Mouse (Mus musculus) stomach, embryonic 15.5 days (tissue): ENCODE measurements around the gene Gpr146. TPM values are rescaled to one million over a fixed set of nuclear protein-coding genes. Genes with fewer than 3 reads are reported as not detected.
"Not testable (repeated sequence)": the region's sequence is repeated elsewhere in the genome, so short reads cannot be mapped to it uniquely, and the experiment has no call there.

Source experiments
- ATAC-seq: fragments of 200-750 bp; cut with Nextera tagmentation; 2 replicates; pipeline ENCODE4 v1.8.0; 2017; ENCODE audit warnings: low read depth, moderate number of reproducible peaks, moderate TSS enrichment; ENCODE audit not compliant: insufficient read depth, low FRiP score
- H3K27ac ChIP-seq: fragments of 300-500 bp; sonication (generic); 2 replicates; pipeline ENCODE4 v1.5.1; 2015; ENCODE audit warnings: mild to moderate bottlenecking, inconsistent platforms
- H3K27me3 ChIP-seq: fragments of 300-500 bp; sonication (generic); replicated peaks from 2 replicates; pipeline ENCODE4 v1.6.1; 2015; ENCODE audit warnings: inconsistent platforms
- H3K36me3 ChIP-seq: fragments of 300-500 bp; sonication (generic); 2 replicates; pipeline ENCODE4 v1.6.1; 2015; ENCODE audit warnings: inconsistent platforms
- H3K4me1 ChIP-seq: fragments of 300-500 bp; sonication (generic); 2 replicates; pipeline ENCODE4 v1.6.1; 2015; ENCODE audit warnings: inconsistent platforms
- H3K4me2 ChIP-seq: fragments of 300-500 bp; sonication (generic); 2 replicates; pipeline ENCODE4 v1.6.1; 2015; ENCODE audit warnings: mild to moderate bottlenecking, inconsistent platforms
- H3K4me3 ChIP-seq: fragments of 300-500 bp; sonication (generic); replicated peaks from 2 replicates; pipeline ENCODE4 v1.5.1; 2015; ENCODE audit warnings: inconsistent platforms
- H3K9ac ChIP-seq: fragments of 300-500 bp; sonication (generic); 2 replicates; pipeline ENCODE4 v1.6.1; 2015; ENCODE audit warnings: inconsistent platforms
- H3K9me3 ChIP-seq: fragments of 300-500 bp; sonication (generic); 2 replicates; pipeline ENCODE4 v1.6.1; 2016; ENCODE audit warnings: inconsistent platforms
- WGBS: fragments of 180-500 bp; shearing (Covaris S2); methylation state at CpG from one replicate; pipeline ENCODE4 v1.1.7; 2015; 5-methylcytosine and 5-hydroxymethylcytosine counted together
- polyA plus RNA-seq: library from polyadenylated mRNA; unstranded; fragments of >200 nt; fragmentation: Nextera tagmentation; extraction: Ambion mirVana; gene quantifications from 2 replicates; pipeline ENCODE4 v1.2.1, GENCODE M21; 2015

Gene Gpr146
- polyA plus RNA-seq, 1 experiment from 2014 or later: 3.3 TPM

DNA sequence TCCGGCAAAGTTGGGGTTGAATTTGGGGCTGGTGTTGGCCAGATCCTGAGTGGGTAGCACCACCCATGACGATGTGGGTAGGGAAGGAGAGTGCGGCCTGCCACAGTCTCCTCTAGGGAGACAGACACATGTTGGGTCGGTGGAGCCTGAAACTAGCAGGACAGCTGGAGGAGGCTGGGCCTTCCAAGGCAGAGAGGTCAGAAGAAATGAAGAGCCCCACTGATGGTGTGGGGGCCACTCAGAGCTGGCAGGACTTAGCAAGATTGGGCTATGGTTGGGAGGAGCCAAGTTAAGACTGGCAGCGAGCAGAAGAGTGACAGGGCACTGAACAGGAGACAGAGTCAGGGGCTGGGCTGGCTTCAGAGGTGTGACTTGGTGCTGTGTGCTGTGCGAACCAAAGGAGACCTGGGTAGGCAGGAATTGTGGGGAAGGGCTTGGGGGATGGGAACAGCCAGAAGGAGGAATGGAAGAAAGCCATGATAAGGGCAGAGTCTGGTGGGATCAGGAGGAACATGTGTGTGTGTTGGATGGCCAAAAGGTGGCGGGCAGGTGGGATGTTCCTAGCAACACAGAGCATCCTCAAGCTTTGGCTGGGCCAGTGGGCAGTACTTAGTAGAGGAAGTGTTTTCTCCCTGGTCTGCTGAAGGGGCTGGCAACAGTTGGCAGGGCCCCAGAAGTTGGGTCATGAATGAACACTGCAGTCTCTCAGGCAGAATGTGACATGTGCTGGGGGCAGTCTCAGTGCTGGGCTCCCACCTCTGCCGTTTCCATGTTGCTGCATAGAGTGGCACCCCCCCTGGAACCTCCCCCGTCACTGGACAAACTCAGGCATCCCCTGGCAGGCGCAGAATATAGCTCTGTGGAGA lies 10.1 kb downstream of the Gpr146 start:
- 78% methylated on average over 10 of the region's 10 CpGs for WGBS
- H3K4me1 ChIP-seq: peaks cover 26% of the 10 kb centered on the region
- H3K9me3 ChIP-seq: no peaks in the 10 kb centered on the region
- no peaks in the 10 kb centered on the region for H3K27me3 ChIP-seq
- ATAC-seq: no peak
- peak overlapping the region; percentile 69 for H3K27ac ChIP-seq
- H3K4me3 ChIP-seq: no peak overlapping the region
- H3K4me2 ChIP-seq: no peak overlapping the region
- no peaks in the 10 kb centered on the region for H3K36me3 ChIP-seq
- H3K9ac ChIP-seq: no peak overlapping the region

DNA sequence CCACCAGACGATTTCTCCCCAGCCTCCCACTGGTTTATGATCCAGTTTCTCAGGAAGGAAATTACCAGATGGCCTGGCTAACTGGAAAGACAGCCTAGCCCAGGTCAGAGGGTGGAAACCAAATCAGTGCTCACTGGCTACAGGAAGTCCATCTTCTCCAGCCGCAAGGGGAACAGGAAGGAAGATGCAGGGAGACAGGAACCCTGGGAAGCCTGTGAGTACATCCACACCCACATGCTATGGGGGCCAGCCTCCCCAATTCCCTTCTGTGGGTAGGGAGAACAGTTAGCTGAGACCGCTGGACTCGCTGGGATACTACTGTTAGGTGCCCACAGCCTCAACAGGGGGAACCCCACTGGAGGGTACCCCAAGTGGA lies 10.7 kb downstream of the Gpr146 start:
- Histone ChIP-seq H3K9ac (no peak overlapping the region), H3K36me3 (no peaks in the 10 kb centered on the region), H3K27ac (peak overlapping the region; percentile 69), H3K4me1 (peaks cover 26% of the 10 kb centered on the region), H3K4me3 (no peak overlapping the region), H3K9me3 (no peaks in the 10 kb centered on the region), H3K4me2 (0 out of 2 replicates have a peak overlapping the region, but pooled peaks have one; percentile 11), H3K27me3 (no peaks in the 10 kb centered on the region)
- no peak for ATAC-seq
- 53% methylated on average over 4 of the region's 4 CpGs for WGBS

DNA sequence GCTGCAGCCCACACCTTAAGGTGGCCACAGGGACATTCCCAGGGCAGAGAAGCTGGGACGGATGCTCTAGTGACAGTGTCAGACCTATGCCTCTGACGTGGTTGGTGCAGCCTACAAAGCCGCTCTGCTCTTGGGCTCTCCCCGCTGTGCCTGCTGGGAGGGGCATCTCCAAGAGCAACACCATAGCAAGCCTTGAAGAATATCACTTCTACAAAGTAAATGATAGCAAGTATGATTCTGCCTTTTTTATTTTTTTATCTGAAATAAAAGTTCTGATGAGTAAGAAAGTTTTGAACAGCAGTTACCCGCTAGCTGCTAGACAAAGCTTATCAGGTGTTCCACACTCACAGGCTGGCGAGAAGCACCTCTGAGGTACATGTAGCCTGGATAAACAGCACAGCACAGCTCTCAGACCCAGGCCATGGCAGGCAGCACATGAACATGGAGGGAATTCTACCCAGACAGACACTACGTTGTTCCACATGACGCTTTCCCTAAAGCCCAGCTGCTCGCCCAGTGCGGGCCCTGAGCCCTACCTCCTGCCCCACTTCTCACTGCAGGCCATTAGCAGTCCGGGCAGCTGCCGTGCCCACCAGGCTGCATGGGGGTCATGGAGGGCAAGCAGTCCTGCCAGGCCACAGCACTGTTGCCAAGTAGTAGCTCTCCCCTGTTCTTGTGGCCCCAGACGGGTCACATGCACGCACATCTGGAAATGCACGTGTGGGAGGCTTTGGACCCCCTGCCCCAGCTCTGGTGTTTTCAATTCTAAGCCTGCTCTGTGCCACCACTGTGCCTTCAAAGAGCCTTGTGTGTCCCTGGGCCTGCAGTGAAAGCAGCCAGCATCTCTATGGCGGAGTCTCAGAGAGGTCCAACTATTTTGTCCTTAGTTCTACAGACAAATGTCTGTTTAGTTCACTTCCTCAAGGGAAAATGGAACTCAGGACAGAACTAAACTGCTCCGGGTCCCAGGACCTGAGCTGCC lies 11.5 kb downstream of the Gpr146 start:
- no peak overlapping the region for H3K9ac ChIP-seq
- H3K4me3 ChIP-seq: no peak overlapping the region
- H3K36me3 ChIP-seq: no peaks in the 10 kb centered on the region
- WGBS: 61% methylated on average over 17 of the region's 17 CpGs
- peak overlapping the region; percentile 6; the same call in 1 of the 2 replicates for H3K4me2 ChIP-seq
- H3K27me3 ChIP-seq: no peaks in the 10 kb centered on the region
- peak overlapping the region; percentile 69 for H3K27ac ChIP-seq
- ATAC-seq: peak; percentile 48; the same call in 1 of the 2 replicates
- no peaks in the 10 kb centered on the region for H3K9me3 ChIP-seq
- peaks cover 26% of the 10 kb centered on the region for H3K4me1 ChIP-seq

- Histone ChIP-seq H3K4me1 (peaks cover 23% of the 10 kb centered on the region), H3K4me2 (no peak overlapping the region), H3K4me3 (0 out of 2 replicates have a peak overlapping the region, but pooled peaks have one; percentile 6), H3K9ac (no peak overlapping the region), H3K36me3 (no peaks in the 10 kb centered on the region), H3K9me3 (no peaks in the 10 kb centered on the region), H3K27me3 (no peaks in the 10 kb centered on the region), H3K27ac (peak overlapping the region; percentile 69)
- ATAC-seq: peak; percentile 84
- WGBS: 0% methylated on average over 6 of the region's 6 CpGs
Measured at GRCm38 (mm10) chr5:139389676-139390061, 12.2 kb downstream of the Gpr146 start.

DNA sequence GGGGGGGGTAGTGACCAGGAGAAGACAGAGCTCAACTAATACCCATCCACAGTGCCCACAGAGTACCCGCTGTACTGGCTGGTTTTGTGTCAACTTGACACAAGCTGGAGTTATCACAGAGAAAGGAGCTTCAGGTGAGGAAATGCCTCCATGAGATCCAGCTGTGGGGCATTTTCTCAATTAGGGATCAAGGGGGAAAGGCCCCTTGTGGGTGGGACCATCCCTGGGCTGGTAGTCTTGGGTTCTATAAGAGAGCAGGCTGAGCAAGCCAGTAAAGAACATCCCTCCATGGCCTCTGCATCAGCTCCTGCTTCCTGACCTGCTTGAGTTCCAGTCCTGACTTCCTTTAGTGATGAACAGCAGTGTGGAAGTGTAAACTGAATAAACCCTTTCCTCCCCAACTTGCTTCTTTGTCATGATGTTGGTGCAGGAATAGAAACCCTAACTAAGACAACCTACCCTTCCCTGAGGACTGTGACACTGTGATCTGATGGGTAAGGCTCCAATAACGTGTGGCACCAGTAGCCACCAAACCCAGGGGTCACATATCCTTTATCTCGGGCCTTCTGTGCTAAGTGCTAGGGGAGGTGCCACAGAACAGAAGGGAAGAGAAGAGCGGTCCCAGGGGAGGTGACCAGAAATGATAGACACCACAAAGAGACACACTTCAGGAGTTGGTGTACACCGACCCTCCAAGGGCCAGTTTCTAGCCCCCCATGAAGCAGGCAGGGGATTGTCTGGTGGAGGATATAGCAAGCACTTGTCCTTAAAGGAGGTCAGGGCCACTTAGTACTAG lies 13.0 kb downstream of the Gpr146 start:
- ATAC-seq, H3K27ac ChIP-seq, H3K4me3 ChIP-seq, H3K27me3 ChIP-seq, H3K4me2 ChIP-seq, H3K36me3 ChIP-seq, H3K9me3 ChIP-seq, H3K9ac ChIP-seq: not testable (repeated sequence)
- 74% methylated on average over 5 of the region's 5 CpGs for WGBS
- peaks cover 22% of the 10 kb centered on the region for H3K4me1 ChIP-seq

GRCm38 (mm10) chr5:139391309-139391990 lies 14.0 kb downstream of the Gpr146 start:
- no peak overlapping the region for H3K4me3 ChIP-seq
- H3K4me2 ChIP-seq: no peak overlapping the region
- peaks cover 22% of the 10 kb centered on the region for H3K4me1 ChIP-seq
- H3K27ac ChIP-seq: no peak overlapping the region
- H3K9ac ChIP-seq: no peak overlapping the region
- no peaks in the 10 kb centered on the region for H3K36me3 ChIP-seq
- no peaks in the 10 kb centered on the region for H3K27me3 ChIP-seq
- WGBS: 84% methylated on average over 11 of the region's 11 CpGs
- H3K9me3 ChIP-seq: no peaks in the 10 kb centered on the region
- no peak for ATAC-seq

DNA sequence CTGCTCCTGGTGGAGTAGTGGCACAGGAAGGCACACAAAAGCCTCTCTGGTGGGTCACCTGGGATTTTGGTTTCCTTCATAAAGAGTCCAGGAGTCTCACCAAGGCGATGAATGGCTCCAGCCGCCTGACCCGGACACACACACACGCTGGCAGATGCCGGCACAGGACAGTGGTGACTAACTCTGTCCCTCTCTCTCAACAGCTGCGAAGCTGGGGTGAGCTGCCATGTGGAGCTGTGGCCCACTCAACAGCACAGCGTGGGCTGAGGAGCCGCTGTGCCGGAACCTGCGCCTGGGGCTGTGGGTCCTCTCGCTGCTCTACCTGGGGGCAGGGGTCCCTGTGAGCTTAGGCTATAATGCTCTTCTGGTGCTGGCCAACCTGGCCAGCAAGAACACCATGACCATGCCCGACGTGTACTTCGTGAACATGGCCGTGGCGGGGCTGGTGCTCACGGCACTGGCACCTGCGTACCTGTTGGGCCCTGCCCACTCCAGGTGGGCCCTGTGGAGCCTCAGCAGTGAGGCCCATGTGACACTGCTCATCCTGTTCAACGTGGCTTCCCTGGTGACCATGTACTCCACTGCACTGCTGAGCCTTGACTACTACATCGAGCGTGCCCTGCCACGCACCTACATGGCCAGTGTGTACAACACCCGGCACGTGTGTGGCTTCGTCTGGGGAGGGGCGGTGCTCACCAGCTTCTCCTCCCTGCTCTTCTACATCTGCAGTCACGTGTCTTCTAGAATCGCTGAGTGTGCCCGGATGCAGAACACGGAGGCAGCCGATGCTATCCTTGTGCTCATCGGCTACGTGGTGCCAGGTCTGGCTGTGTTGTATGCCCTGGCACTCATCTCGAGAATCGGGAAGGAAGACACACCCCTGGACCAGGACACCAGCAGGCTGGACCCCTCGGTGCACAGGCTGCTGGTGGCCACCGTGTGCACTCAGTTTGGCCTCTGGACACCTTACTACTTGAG lies 15.0 kb downstream of the Gpr146 start:
- Histone ChIP-seq H3K9ac (no peak overlapping the region), H3K4me1 (peaks cover 22% of the 10 kb centered on the region), H3K9me3 (no peaks in the 10 kb centered on the region), H3K4me2 (no peak overlapping the region), H3K4me3 (no peak overlapping the region), H3K27me3 (no peaks in the 10 kb centered on the region), H3K27ac (no peak overlapping the region), H3K36me3 (no peaks in the 10 kb centered on the region)
- WGBS: 91% methylated on average over 37 of the region's 37 CpGs
- no peak for ATAC-seq

- Histone ChIP-seq H3K4me1 (peaks cover 16% of the 10 kb centered on the region), H3K9me3 (no peaks in the 10 kb centered on the region), H3K4me3 (no peak overlapping the region), H3K9ac (no peak overlapping the region), H3K4me2 (no peak overlapping the region), H3K27ac (no peak overlapping the region), H3K27me3 (no peaks in the 10 kb centered on the region), H3K36me3 (no peaks in the 10 kb centered on the region)
- ATAC-seq: no peak
- WGBS: 91% methylated on average over 16 of the region's 16 CpGs
Measured at GRCm38 (mm10) chr5:139393197-139393588, 15.7 kb downstream of the Gpr146 start.

DNA sequence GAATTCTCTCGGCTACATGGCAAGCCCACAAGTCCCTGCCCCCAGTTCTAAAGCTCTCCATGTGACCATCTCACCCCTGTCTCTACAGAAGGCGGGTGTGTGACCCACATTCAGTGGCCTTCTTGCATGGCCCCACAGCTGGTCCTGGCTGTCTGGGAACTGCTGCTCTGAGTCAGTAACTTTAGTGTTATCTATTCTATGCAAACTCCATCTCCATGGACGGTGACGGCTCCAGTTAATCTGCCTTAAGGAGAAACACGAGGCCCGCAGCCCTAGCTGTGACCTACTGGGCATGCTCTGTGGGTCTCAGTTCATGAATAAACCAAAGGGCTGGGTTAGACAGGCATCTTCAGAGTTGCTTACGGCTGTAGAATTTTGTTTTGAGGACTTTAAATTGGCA lies 16.9 kb downstream of the Gpr146 start:
- H3K9ac ChIP-seq: no peak overlapping the region
- no peaks in the 10 kb centered on the region for H3K9me3 ChIP-seq
- H3K4me1 ChIP-seq: peaks cover 5% of the 10 kb centered on the region
- no peak overlapping the region for H3K4me2 ChIP-seq
- H3K27ac ChIP-seq: no peak overlapping the region
- WGBS: 62% methylated on average over 7 of the region's 7 CpGs
- ATAC-seq: no peak
- no peaks in the 10 kb centered on the region for H3K36me3 ChIP-seq
- no peak overlapping the region for H3K4me3 ChIP-seq
- no peaks in the 10 kb centered on the region for H3K27me3 ChIP-seq

DNA sequence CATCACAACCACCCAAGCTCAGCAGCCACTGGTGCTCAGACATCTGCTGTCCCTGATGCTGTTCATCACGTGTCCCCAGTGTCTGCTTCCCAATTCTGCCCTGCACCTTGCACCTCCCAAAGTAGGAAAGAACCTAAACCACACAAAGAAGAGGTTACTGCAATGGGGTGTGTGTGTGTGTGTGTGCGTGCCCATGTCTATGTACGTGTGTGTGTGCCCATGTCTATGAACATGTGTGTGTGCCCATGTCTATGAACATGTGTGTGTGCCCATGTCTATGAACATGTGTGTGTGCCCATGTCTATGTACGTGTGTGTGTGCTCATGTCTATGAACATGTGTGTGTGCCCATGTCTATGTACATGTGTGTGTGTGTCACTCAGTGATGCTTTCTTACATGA lies 18.0 kb downstream of the Gpr146 start:
- no peaks in the 10 kb centered on the region for H3K27me3 ChIP-seq
- no peak for ATAC-seq
- no peak overlapping the region for H3K4me2 ChIP-seq
- no peaks in the 10 kb centered on the region for H3K9me3 ChIP-seq
- H3K4me1 ChIP-seq: no peaks in the 10 kb centered on the region
- H3K27ac ChIP-seq: no peak overlapping the region
- no peak overlapping the region for H3K4me3 ChIP-seq
- no peak overlapping the region for H3K9ac ChIP-seq
- WGBS: 87% methylated on average over 4 of the region's 4 CpGs
- no peaks in the 10 kb centered on the region for H3K36me3 ChIP-seq
